Mouse (Mus musculus) E14TG2a.4 (cell line): ENCODE results near the gene Igfals.

ENCODE experiments used
- H3K27me3 ChIP-seq: 2 replicates; pipeline ENCODE4 v1.6.1; 2014; ENCODE audit warnings: low read length, control low read depth; ENCODE audit not compliant: insufficient read depth
- H3K36me3 ChIP-seq: 2 replicates; pipeline ENCODE4 v1.6.1; 2014; ENCODE audit warnings: low read length, control low read depth; ENCODE audit not compliant: insufficient read depth
- H3K4me1 ChIP-seq: replicated peaks from 2 replicates; pipeline ENCODE4 v1.6.1; 2014; ENCODE audit warnings: low read depth, low read length, control low read depth
- H3K4me3 ChIP-seq: replicated peaks from 2 replicates; pipeline ENCODE4 v1.5.1; 2014; ENCODE audit warnings: mild to moderate bottlenecking, low read length
- H3K9me3 ChIP-seq: 2 replicates; pipeline ENCODE4 v1.6.1; 2014; ENCODE audit warnings: low read length, control low read depth
- CTCF ChIP-seq: conservative IDR thresholded peaks from 2 replicates; pipeline ENCODE4 v1.5.1; 2014; ENCODE audit warnings: low read length
- NANOG ChIP-seq: IDR thresholded peaks from 2 replicates; pipeline ENCODE4 v1.6.1; 2014; ENCODE audit warnings: borderline replicate concordance, low read length, mixed read lengths
- POU5F1 ChIP-seq: IDR thresholded peaks from 2 replicates; pipeline ENCODE4 v1.6.1; 2014; ENCODE audit warnings: low read length, borderline replicate concordance

Gene Igfals

DNA sequence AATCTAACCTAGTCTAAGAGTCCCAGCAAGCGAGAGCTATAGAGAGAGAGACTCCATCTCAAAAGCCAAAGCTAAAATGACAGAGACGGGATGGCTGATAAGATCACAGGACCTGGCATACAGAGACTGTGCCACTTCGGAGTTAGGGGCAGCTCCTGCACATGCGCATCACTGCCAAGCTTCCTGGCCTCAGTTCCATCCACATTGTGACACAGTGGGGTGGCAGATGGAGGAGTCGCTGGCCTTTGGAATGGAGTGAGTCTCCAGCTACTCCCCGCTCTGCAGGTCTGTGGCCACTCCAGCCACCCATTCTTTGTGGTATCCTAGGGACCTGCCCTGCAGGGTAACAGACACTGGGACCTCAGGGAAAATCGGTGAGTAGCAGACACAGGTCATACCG, at the start of gene Igfals:
Igfals (plus strand) TSS at position 222 of the 400 bp plus-strand sequence.
- Histone ChIP-seq H3K4me1 (peaks cover 24% of the 10 kb centered on the region), H3K27me3 (no peaks in the 10 kb centered on the region), H3K4me3 (no peak within 1 kb of the TSS), H3K9me3 (no peaks in the 10 kb centered on the region), H3K36me3 (peaks cover 75% of the 10 kb centered on the region)
- TF ChIP-seq CTCF (no peak), NANOG (no peak)

DNA sequence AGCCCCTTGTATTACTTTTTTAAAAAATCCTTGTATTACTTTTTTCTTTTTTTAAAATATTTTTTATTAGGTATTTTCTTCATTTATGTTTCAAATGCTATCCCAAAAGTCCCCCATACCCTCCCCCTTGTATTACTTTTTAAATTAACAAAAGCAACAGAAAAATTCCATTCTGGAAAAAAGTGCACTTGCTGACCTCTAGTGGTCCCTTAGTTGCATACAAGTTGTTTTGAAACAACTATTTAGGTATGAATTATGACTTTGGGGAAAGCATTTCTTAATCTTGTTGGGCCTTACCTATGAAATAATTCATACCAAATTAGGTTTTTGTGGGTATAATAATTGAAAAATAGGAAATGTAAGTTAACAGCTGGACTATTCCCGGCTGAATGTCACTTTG, 48.3 kb upstream of the Igfals start:
- 0 out of 2 replicates have a peak, but pooled peaks cover 3% of the 10 kb centered on the region for H3K4me1 ChIP-seq
- no peak for TF ChIP-seq CTCF
- no peak for TF ChIP-seq POU5F1
- TF ChIP-seq NANOG: no peak
- H3K36me3 ChIP-seq: no peaks in the 10 kb centered on the region
- no peaks in the 10 kb centered on the region for H3K27me3 ChIP-seq
- H3K4me3 ChIP-seq: no peak overlapping the region
- H3K9me3 ChIP-seq: no peaks in the 10 kb centered on the region

DNA sequence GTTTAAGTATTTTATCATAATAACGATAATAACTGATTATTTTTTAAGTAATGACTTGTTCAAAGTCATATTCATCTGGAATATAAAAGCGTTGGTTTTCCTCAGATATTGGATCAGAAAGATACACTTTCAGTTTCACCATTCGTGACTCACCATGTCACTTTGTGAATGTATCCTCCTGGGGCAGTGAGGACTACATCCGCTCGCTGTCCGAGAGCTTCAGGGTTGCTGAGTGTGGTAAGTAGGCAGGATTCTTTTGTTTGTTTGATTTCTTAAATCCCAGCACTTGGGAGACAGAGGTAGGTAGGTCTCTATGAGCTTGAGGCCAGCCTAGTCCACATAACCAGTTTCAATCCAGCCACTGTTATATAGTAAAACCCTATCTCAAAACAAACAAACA, 47.6 kb upstream of the Igfals start:
- Histone ChIP-seq H3K9me3 (no peaks in the 10 kb centered on the region), H3K4me3 (no peak overlapping the region), H3K36me3 (no peaks in the 10 kb centered on the region), H3K27me3 (no peaks in the 10 kb centered on the region), H3K4me1 (0 out of 2 replicates have a peak, but pooled peaks cover 2% of the 10 kb centered on the region)
- TF ChIP-seq CTCF: no peak
- no peak for TF ChIP-seq NANOG
- TF ChIP-seq POU5F1: no peak

- H3K36me3 ChIP-seq: no peaks in the 10 kb centered on the region
- H3K4me1 ChIP-seq: no peaks in the 10 kb centered on the region
- TF ChIP-seq NANOG: no peak
- no peak for TF ChIP-seq POU5F1
- no peak overlapping the region for H3K4me3 ChIP-seq
- H3K27me3 ChIP-seq: no peaks in the 10 kb centered on the region
- no peaks in the 10 kb centered on the region for H3K9me3 ChIP-seq
These were observed 46.3 kb upstream of the Igfals start for GRCm38 (mm10) chr17:24819469-24819868.

DNA sequence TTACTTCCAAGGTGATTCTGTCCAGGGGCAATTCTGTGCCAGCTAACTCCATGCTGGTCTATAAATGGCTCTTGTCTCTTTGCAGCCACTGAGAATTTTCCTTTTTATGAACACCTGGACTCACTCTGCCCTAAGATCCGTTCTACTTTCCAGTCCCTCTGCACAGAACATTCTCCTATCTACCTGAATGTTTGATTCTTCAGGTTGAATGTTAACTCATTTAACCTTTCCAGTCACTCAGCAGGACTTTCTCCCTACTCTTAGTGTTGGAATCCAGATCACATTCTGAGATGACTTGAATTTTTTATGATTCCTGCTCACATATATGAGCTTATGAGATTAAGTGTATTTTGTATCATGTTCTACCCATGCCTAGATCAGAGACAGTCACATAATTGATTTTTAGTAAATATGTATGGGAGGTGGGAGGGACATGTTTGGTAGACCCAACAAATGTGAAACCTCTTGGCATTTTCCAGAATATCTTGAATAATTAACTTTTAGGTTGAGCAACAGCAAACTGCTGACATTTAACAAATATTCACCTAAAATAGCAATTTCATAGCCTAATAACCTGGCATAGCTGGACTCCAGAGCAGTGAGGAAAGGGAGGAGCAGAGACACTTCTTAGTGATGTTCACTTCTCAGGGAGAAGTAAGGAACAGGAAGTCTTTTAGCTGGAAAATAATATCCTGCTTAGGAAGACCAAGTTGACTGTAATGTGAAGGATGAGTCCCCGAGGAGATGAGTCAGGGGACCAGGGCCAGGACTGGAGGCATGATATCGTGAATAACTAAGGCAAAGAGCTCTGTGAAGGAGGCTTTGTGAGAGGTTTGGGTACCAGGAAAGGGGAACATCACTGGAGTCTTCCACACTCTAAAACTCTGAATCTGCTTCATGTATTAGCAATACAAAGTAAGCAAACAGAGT, 44.2 kb upstream of the Igfals start:
- H3K36me3 ChIP-seq: no peaks in the 10 kb centered on the region
- no peaks in the 10 kb centered on the region for H3K27me3 ChIP-seq
- H3K9me3 ChIP-seq: no peaks in the 10 kb centered on the region
- H3K4me3 ChIP-seq: no peak overlapping the region
- no peaks in the 10 kb centered on the region for H3K4me1 ChIP-seq
- no peak for TF ChIP-seq CTCF
- no peak for TF ChIP-seq POU5F1
- TF ChIP-seq NANOG: no peak

DNA sequence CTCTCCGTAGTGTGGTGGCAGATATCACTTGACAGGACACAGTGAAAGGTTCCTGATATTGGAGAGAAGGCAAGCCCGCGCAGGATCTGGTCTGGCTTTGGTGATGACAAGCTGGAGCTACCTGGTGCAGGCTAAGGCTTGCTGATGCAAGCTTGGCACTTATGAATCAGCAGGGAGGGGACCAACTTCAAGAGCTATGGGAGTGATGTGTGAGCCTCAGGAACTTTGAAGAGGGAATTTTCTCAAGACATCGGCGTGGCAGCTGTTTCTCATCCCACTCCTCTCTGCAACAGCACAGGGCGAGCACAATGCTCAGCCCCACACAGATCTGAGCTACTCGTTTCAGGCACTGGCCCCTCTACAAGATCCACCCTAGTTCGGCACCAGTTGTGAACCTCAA, 26.0 kb upstream of the Igfals start, which contains the start of gene Hagh:
Hagh (plus strand) TSS at position 302 of the 400 bp plus-strand sequence.
- Histone ChIP-seq H3K9me3 (no peaks in the 10 kb centered on the region), H3K4me1 (peaks cover 9% of the 10 kb centered on the region), H3K36me3 (no peaks in the 10 kb centered on the region), H3K4me3 (no peak within 1 kb of the TSS), H3K27me3 (peaks cover 4% of the 10 kb centered on the region; the same call in 1 of the 2 replicates)
- TF ChIP-seq POU5F1 (no peak), CTCF (no peak), NANOG (no peak)

GRCm38 (mm10) chr17:24840341-24840740, 25.5 kb upstream of the Igfals start:
- Histone ChIP-seq H3K4me1 (peaks cover 14% of the 10 kb centered on the region), H3K27me3 (peaks cover 4% of the 10 kb centered on the region; the same call in 1 of the 2 replicates), H3K9me3 (no peaks in the 10 kb centered on the region), H3K36me3 (no peaks in the 10 kb centered on the region), H3K4me3 (no peak overlapping the region)
- no peak for TF ChIP-seq POU5F1
- TF ChIP-seq CTCF: no peak
- TF ChIP-seq NANOG: no peak

DNA sequence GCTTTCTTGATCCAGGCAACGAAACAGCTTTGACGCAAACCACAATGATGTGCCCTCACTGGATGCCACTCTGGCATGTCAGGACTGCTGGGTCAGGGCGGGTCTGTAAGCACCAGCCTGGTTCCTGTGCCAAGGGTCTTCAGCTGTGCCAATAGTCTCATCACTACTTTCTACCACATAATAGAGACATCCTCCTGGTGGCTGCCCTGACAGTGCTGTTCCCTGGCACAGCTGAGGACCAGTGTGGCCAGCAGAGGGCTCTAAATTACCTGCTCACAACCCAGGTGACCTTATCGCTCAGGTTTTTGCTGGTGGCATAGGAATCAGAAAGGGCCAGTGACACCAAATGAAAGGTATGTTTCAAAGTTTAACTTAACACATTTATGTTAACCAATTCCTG, 24.7 kb upstream of the Igfals start:
- Histone ChIP-seq H3K36me3 (no peaks in the 10 kb centered on the region), H3K27me3 (peaks cover 4% of the 10 kb centered on the region; the same call in 1 of the 2 replicates), H3K9me3 (no peaks in the 10 kb centered on the region), H3K4me1 (peaks cover 15% of the 10 kb centered on the region), H3K4me3 (no peak overlapping the region)
- TF ChIP-seq CTCF: 0 out of 2 replicates have a peak, but pooled peaks have one; percentile 5
- no peak for TF ChIP-seq NANOG
- TF ChIP-seq POU5F1: no peak

GRCm38 (mm10) chr17:24842631-24843030, 23.2 kb upstream of the Igfals start:
- peaks cover 4% of the 10 kb centered on the region; the same call in 1 of the 2 replicates for H3K27me3 ChIP-seq
- no peak overlapping the region for H3K4me3 ChIP-seq
- peaks cover 8% of the 10 kb centered on the region; the same call in 1 of the 2 replicates for H3K36me3 ChIP-seq
- TF ChIP-seq NANOG (no peak), POU5F1 (no peak), CTCF (no peak)
- H3K4me1 ChIP-seq: peaks cover 15% of the 10 kb centered on the region
- H3K9me3 ChIP-seq: no peaks in the 10 kb centered on the region
